Mouse (Mus musculus): ENCODE results near the gene Ddo.

Ddo gene

DNA sequence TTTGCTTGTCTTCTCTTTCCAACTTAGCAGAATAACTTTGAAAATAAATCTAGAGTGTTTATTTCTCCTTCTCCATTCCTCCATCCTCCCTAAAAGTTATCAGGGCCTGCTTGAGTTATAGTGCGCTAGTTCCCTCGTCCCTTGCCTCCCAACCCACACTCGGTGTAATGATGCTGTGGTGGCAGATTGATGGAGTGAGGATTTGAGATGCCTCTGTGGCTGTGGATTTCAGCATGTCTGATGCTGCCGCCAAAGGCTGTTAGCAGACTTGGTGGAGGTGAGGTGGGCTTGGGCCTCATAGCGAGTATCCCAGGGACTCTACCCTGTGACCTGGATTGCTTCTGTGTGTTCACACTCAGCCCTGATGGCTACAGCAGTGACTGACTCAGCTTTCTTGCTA lies 91.1 kb downstream of the Ddo start:
- no peak for DNase-seq

- DNase-seq, result no peak
Observed at GRCm38 (mm10) chr10:40724342-40724741, 94.5 kb downstream of the Ddo start.

GRCm38 (mm10) chr10:40725066-40725465 lies 95.3 kb downstream of the Ddo start:
- DNase-seq, result no peak

GRCm38 (mm10) chr10:40725471-40725870 lies 95.7 kb downstream of the Ddo start:
- DNase-seq, result no peak

- DNase-seq, result no peak
Observed at GRCm38 (mm10) chr10:40726288-40726902, 96.6 kb downstream of the Ddo start.

GRCm38 (mm10) chr10:40726989-40727388 lies 97.2 kb downstream of the Ddo start:
- DNase-seq, result no peak

DNA sequence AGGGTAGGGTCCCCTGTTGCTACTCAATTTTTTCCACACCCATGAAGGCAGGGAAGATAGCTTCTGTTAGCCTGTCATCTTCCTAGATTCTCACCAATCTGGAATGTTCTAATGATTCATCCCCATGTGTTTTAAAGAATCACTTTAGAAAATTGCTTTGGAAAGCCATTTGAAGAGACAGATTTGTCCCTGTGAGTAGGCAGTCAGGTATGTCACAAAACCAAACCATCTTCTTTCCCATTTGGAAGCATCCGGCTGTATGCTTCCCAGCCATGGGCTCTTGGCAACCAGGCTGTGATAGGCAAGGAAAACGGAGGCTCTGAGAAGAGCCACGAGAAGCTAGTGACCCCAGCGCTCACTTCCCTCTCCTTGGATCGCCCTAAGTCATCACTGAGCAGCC lies 100.4 kb downstream of the Ddo start:
- peak; percentile 61 for DNase-seq
